Mouse (Mus musculus) stomach, embryonic 15.5 days (tissue): ENCODE data around the gene Polr2l. TPM values are rescaled to one million over a fixed set of nuclear protein-coding genes. Genes with fewer than 3 reads are reported as not detected.

ENCODE experiments used
- ATAC-seq: fragments of 200-750 bp; cut with Nextera tagmentation; 2 replicates; pipeline ENCODE4 v1.8.0; 2017; ENCODE audit warnings: low read depth, moderate number of reproducible peaks, moderate TSS enrichment; ENCODE audit not compliant: insufficient read depth, low FRiP score
- H3K27ac ChIP-seq: fragments of 300-500 bp; sonication (generic); 2 replicates; pipeline ENCODE4 v1.5.1; 2015; ENCODE audit warnings: mild to moderate bottlenecking, inconsistent platforms
- H3K27me3 ChIP-seq: fragments of 300-500 bp; sonication (generic); replicated peaks from 2 replicates; pipeline ENCODE4 v1.6.1; 2015; ENCODE audit warnings: inconsistent platforms
- H3K36me3 ChIP-seq: fragments of 300-500 bp; sonication (generic); 2 replicates; pipeline ENCODE4 v1.6.1; 2015; ENCODE audit warnings: inconsistent platforms
- H3K4me1 ChIP-seq: fragments of 300-500 bp; sonication (generic); 2 replicates; pipeline ENCODE4 v1.6.1; 2015; ENCODE audit warnings: inconsistent platforms
- H3K4me2 ChIP-seq: fragments of 300-500 bp; sonication (generic); 2 replicates; pipeline ENCODE4 v1.6.1; 2015; ENCODE audit warnings: mild to moderate bottlenecking, inconsistent platforms
- H3K4me3 ChIP-seq: fragments of 300-500 bp; sonication (generic); replicated peaks from 2 replicates; pipeline ENCODE4 v1.5.1; 2015; ENCODE audit warnings: inconsistent platforms
- H3K9ac ChIP-seq: fragments of 300-500 bp; sonication (generic); 2 replicates; pipeline ENCODE4 v1.6.1; 2015; ENCODE audit warnings: inconsistent platforms
- H3K9me3 ChIP-seq: fragments of 300-500 bp; sonication (generic); 2 replicates; pipeline ENCODE4 v1.6.1; 2016; ENCODE audit warnings: inconsistent platforms
- WGBS: fragments of 180-500 bp; shearing (Covaris S2); methylation state at CpG from one replicate; pipeline ENCODE4 v1.1.7; 2015; 5-methylcytosine and 5-hydroxymethylcytosine counted together
- polyA plus RNA-seq: library from polyadenylated mRNA; unstranded; fragments of >200 nt; fragmentation: Nextera tagmentation; extraction: Ambion mirVana; gene quantifications from 2 replicates; pipeline ENCODE4 v1.2.1, GENCODE M21; 2015

Polr2l gene
- polyA plus RNA-seq, 1 experiment from 2014 or later, result 71.6 TPM

DNA sequence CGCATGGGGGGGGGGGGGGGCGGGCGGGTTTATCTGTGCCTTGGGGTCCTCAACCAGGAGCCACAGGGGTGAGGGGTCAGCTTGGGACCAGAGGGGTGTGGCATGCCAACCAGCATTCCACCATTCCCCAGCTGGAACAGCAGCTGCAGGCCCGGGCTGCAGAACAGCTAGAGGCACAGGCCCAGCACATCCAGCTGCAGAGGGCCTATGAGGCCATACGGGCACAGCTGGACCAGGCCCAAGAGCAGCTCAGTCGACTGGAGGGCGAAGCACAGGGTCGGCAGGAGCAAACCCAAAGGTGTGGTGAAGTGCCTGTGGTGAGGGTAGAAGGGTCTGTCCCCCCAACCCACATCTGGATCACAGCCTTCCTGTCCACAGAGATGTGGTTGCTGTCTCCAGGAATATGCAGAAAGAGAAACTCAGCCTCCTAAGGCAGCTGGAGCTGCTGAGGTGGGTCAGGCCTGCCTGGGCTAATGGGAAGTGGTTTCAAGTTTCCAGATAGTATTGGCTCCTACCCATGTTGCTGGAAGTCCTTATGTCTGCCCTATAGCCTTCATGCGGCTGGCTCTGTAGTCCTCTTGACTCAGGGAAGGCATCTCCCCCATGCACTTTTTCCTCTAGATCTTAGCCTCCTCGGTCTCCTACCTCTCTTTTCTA, 9.4 kb downstream of the Polr2l start:
- H3K9ac ChIP-seq, result no peak overlapping the region
- peaks cover 64% of the 10 kb centered on the region for H3K4me1 ChIP-seq
- H3K4me2 ChIP-seq, result peak overlapping the region; percentile 48
- no peak overlapping the region; the same call in 1 of the 2 replicates for H3K4me3 ChIP-seq
- ATAC-seq, result no peak
- H3K27ac ChIP-seq, result no peak overlapping the region
- H3K27me3 ChIP-seq, result peaks cover 32% of the 10 kb centered on the region
- H3K36me3 ChIP-seq, result peaks cover 13% of the 10 kb centered on the region
- no peaks in the 10 kb centered on the region for H3K9me3 ChIP-seq
- 37% methylated on average over 10 of the region's 10 CpGs for WGBS

DNA sequence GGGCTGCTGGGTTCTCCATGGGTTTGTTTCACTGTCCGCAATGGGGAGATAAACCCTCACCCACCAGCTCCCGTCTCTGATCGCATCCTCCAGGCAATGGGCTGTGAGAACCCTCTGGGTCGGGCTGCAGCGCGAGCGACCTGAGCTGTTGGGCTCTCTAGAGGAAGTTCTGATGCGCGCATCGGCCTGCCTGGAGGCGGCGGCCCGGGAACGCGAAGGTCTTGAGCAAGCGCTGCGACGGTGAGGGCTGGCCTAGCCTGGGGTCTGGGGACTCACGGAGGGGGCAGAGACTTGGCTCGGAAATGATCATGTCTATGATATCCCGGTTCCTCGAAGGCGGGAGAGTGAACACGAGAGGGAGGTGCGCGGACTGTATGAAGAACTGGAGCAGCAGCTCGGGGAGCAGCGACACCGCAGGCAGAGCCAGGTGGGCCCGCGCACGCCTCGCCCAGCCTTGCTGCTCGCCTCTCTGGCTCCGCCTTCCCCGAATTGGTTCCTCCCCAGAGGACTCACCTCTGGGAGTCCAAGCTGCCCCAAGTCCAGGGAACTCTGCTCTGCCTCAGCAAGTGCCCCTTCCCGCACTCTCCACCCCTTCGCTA, 10.2 kb downstream of the Polr2l start:
- Histone ChIP-seq H3K4me3 (peak overlapping the region; percentile 20), H3K27ac (no peak overlapping the region), H3K9ac (0 out of 2 replicates have a peak overlapping the region, but pooled peaks have one; percentile 13), H3K36me3 (peaks cover 5% of the 10 kb centered on the region), H3K9me3 (no peaks in the 10 kb centered on the region), H3K4me2 (peak overlapping the region; percentile 48), H3K4me1 (peaks cover 71% of the 10 kb centered on the region), H3K27me3 (peaks cover 33% of the 10 kb centered on the region)
- ATAC-seq, result no peak
- 10% methylated on average over 38 of the region's 38 CpGs for WGBS

DNA sequence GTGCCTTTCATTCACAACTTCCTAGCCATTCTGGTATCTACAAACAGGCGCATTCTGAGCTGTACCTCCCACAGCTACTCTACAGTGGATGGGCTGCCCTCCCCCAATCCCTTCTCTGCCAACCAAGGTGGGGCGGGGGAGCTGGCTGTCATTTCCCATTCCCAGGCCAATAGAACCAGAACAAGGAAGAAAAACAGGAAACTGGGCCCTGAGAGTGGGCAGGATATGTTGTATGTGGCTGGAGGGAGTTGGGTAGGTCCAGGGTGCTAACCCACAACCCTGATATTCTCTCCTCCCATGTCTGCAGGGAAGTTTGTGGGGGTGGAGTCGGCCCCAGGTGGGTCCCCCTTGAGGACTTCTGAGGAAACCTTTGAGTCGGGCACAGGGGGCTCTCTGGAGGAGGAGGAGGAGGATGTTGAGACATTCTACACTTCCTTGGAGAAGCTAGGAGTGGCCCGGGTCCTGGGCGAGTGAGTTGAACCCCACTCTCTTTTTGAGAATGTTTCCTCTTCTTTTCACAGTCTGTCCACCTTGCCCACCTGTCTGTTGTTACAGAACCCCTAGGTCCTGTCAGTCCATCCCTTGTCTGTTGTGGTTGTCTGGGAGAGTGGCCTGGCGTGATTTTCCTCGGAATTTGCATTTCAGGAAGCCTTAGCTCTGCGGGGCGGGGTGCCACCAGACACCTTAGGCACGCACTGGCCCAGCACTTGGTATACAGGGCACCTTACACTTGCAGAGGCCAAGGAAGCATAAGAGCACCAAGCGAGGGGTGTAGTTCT, 10.9 kb downstream of the Polr2l start:
- no peaks in the 10 kb centered on the region for H3K9me3 ChIP-seq
- H3K27me3 ChIP-seq, result peaks cover 38% of the 10 kb centered on the region
- H3K27ac ChIP-seq, result peak overlapping the region; percentile 4; the same call in 1 of the 2 replicates
- 43% methylated on average over 12 of the region's 12 CpGs for WGBS
- no peak for ATAC-seq
- H3K9ac ChIP-seq, result no peak overlapping the region
- peaks cover 69% of the 10 kb centered on the region for H3K4me1 ChIP-seq
- 0 out of 2 replicates have a peak, but pooled peaks cover 2% of the 10 kb centered on the region for H3K36me3 ChIP-seq
- H3K4me2 ChIP-seq, result peak overlapping the region; percentile 48
- peak overlapping the region; percentile 20 for H3K4me3 ChIP-seq

DNA sequence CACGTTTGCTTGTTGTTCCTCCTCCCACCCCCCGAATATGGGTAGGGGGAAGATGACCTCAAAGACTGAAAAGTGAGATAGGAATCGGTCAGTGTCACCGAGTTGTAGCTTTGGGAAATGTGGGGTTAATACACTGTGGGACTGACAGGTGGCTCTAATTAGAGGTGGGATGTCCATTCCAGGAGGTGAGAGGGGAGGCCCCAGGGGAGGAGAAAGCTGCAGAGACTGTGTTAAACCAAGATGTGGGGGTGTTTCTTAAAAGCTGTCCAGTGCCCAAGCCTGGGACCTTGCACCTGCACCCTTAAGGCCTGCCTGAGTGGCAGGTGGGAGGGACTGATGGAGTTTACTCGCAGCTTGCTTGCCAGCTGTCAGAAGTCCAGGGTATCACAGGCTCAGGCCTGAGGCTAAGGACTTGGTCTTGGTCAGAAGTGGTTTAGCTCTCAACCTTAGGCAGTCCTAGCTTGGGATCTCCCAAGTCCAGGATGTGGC, 12.6 kb downstream of the Polr2l start:
- peaks cover 38% of the 10 kb centered on the region for H3K27me3 ChIP-seq
- peak; percentile 8; the same call in 1 of the 2 replicates for ATAC-seq

DNA sequence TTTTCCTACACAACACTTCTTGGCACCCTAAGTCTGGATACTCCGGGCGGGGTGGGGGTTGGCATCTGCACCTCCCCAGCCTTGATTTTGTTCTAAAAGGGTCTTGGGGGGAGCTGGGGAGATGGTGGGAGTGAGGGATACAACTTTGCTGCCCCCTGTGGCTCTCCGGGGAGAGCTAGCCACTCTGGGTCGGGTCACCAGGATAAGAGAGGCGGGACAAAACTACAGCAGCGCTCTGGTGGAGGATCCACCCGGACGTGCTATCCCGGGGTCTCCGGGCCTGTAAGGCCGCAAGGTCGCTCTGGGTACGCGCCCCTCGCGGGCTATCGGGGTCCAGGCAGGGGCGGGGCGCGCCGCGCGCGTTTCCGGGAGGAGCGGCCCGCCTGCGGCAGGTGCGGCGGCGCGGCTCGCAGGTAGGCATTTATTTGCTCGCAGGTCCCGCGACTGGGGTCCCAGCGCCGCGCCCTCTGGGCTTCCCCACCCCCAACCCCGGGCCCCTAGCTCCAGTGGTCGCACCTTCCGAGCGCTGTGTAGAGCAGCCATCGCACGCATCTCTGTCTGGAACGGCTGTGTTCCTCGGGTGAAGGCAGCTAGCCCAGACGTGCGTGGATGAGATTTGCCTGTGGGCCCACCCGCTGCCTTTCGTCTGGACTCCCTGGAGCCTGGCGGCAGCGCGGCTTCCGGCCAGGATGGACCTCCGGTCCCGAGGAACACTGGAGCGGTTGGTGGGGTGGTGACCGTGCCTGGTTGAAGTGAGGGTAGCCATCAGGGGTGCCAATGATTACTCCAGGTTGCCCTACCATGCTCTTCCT, 13.2 kb downstream of the Polr2l start:
- no peak; the same call in 1 of the 2 replicates for ATAC-seq
- H3K9me3 ChIP-seq, result no peaks in the 10 kb centered on the region
- WGBS, result 3% methylated on average over 59 of the region's 59 CpGs
- peak overlapping the region; percentile 37 for H3K9ac ChIP-seq
- H3K4me2 ChIP-seq, result peak overlapping the region; percentile 82
- H3K4me3 ChIP-seq, result peak overlapping the region; percentile 46
- 0 out of 2 replicates have a peak, but pooled peaks cover 4% of the 10 kb centered on the region for H3K36me3 ChIP-seq
- peak overlapping the region; percentile 33; the same call in 1 of the 2 replicates for H3K27ac ChIP-seq
- H3K27me3 ChIP-seq, result peaks cover 38% of the 10 kb centered on the region
- peaks cover 54% of the 10 kb centered on the region for H3K4me1 ChIP-seq

More for the DNA sequence above, 12.6 kb downstream of the Polr2l start:
- Histone ChIP-seq H3K27ac (peak overlapping the region; percentile 33), H3K36me3 (0 out of 2 replicates have a peak, but pooled peaks cover 4% of the 10 kb centered on the region), H3K4me2 (peak overlapping the region; percentile 82), H3K4me1 (peaks cover 57% of the 10 kb centered on the region), H3K4me3 (peak overlapping the region; percentile 46), H3K9ac (0 out of 2 replicates have a peak overlapping the region, but pooled peaks have one; percentile 37), H3K9me3 (no peaks in the 10 kb centered on the region)
- 22% methylated on average over 5 of the region's 5 CpGs for WGBS

DNA sequence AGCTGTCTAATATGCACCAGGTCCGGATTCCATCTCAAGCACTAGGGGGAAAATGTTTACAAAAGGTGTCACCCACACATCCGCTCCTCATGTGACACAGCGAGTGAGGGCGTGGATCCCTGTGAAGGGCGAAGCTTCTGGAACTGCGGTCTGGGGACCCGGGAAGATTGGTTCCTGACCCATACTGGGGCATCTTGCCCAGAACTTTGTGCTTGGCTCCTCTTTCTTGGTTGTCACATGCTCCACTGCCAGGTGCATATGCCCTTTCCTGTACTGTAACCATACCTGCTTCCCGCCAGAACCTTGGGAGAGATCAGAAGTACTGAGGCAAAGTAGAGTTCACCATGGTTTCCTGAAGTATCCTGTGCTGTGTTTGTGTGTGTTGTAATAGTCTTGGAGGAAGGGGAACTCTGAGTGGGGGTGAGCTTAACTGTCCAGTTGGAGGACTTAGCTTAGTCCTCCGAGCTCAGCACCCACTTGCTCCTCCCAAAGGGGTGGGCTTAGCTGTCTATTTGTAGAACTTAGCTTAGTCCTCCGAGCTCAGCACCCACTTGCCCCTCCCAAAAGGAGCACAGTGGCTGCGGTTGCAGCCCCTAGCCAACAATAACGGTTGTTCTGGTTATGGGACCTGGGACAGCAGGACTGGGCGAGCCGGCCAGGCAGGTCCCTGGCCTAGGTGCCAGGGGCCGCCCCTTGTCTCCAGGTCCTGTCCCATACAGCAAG, 14.4 kb downstream of the Polr2l start, which contains the start of gene Cracr2b:
Cracr2b (plus strand) TSS at position 704 of the 723 bp plus-strand sequence.
- H3K36me3 ChIP-seq, result 0 out of 2 replicates have a peak, but pooled peaks cover 4% of the 10 kb centered on the region
- H3K4me3 ChIP-seq, result peak within 1 kb of the TSS; percentile 46
- no peaks in the 10 kb centered on the region for H3K9me3 ChIP-seq
- peaks cover 56% of the 10 kb centered on the region for H3K4me1 ChIP-seq
- H3K27ac ChIP-seq, result peak within 1 kb of the TSS; percentile 33; the same call in 1 of the 2 replicates
- no peak for ATAC-seq
- peaks cover 38% of the 10 kb centered on the region for H3K27me3 ChIP-seq
- peak within 1 kb of the TSS; percentile 37 for H3K9ac ChIP-seq
- WGBS, result 52% methylated on average over 15 of the region's 15 CpGs
- H3K4me2 ChIP-seq, result peak within 1 kb of the TSS; percentile 82

DNA sequence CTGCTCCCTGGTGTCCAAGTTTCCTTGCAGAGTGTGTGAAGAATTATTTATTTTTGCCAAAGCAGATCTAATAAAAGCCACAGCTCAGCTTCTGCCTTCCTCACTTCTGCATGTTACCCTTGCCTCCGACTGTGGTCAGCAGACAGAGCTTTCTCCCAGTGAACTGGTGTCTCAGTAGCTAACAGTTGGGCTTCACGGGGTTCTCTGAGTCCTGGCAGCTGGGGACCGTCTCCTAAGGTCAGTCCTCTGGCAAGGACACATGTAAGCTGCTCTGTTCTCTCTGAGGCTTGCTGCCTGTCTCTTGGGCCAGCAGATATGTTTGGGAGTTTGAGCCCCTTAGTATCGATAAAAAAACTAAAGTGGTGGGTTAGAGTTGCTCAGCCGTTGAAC, 14.9 kb downstream of the Polr2l start:
- H3K27ac ChIP-seq, result no peak overlapping the region
- no peak overlapping the region for H3K4me2 ChIP-seq
- no peak for ATAC-seq
- H3K9ac ChIP-seq, result no peak overlapping the region
- H3K4me3 ChIP-seq, result no peak overlapping the region
- H3K9me3 ChIP-seq, result no peaks in the 10 kb centered on the region
- 0 out of 2 replicates have a peak, but pooled peaks cover 4% of the 10 kb centered on the region for H3K36me3 ChIP-seq
- 41% methylated on average over 5 of the region's 5 CpGs for WGBS
- H3K4me1 ChIP-seq, result peaks cover 52% of the 10 kb centered on the region
- H3K27me3 ChIP-seq, result peaks cover 37% of the 10 kb centered on the region

DNA sequence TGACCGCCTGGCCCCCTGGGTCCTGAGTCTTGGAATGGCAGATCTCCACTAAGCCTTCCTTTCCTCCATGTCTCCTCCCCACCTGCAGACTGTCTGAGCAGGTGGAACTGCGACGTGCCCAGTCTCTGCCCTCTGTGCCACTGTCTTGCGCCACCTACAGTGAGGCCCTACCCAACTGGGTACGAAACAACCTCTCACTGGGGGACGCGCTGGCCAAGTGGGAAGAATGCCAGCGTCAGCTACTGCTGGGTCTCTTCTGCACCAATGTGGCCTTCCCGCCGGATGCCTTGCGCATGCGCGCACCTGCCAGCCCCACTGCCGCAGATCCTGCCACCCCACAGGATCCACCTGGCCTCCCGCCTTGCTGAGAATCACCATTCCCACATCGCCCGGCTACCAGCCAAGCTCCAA, 15.6 kb downstream of the Polr2l start:
- WGBS, result 87% methylated on average over 17 of the region's 17 CpGs

DNA sequence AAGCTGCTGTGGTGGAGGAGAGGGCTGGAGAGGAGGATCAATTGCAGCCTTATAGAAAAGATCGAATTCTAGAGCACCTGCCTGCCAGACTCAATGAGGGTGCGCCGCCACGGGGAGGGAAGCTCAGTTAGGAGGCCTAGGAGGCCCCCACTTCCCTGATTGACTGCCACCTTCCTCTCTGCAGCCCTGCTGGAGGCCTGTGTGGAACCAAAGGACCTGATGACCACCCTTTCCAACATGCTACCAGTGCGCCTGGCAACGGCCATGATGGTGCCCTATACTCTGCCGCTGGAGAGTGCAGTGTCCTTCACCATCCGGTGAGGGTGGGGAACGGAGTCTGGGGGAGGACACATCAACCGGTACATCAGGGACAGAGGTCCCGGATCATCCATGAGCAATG, 16.3 kb downstream of the Polr2l start:
- Histone ChIP-seq H3K9ac (no peak overlapping the region), H3K4me2 (no peak overlapping the region), H3K27me3 (peaks cover 24% of the 10 kb centered on the region), H3K27ac (no peak overlapping the region), H3K36me3 (0 out of 2 replicates have a peak, but pooled peaks cover 4% of the 10 kb centered on the region), H3K4me3 (no peak overlapping the region), H3K9me3 (no peaks in the 10 kb centered on the region), H3K4me1 (peaks cover 47% of the 10 kb centered on the region)
- no peak for ATAC-seq
- 88% methylated on average over 11 of the region's 11 CpGs for WGBS

More for the DNA sequence above, 15.6 kb downstream of the Polr2l start:
- Histone ChIP-seq H3K4me2 (no peak overlapping the region), H3K9me3 (no peaks in the 10 kb centered on the region), H3K27ac (no peak overlapping the region), H3K9ac (no peak overlapping the region), H3K4me1 (peaks cover 50% of the 10 kb centered on the region), H3K27me3 (peaks cover 30% of the 10 kb centered on the region), H3K4me3 (no peak overlapping the region), H3K36me3 (0 out of 2 replicates have a peak, but pooled peaks cover 4% of the 10 kb centered on the region)
- no peak for ATAC-seq

DNA sequence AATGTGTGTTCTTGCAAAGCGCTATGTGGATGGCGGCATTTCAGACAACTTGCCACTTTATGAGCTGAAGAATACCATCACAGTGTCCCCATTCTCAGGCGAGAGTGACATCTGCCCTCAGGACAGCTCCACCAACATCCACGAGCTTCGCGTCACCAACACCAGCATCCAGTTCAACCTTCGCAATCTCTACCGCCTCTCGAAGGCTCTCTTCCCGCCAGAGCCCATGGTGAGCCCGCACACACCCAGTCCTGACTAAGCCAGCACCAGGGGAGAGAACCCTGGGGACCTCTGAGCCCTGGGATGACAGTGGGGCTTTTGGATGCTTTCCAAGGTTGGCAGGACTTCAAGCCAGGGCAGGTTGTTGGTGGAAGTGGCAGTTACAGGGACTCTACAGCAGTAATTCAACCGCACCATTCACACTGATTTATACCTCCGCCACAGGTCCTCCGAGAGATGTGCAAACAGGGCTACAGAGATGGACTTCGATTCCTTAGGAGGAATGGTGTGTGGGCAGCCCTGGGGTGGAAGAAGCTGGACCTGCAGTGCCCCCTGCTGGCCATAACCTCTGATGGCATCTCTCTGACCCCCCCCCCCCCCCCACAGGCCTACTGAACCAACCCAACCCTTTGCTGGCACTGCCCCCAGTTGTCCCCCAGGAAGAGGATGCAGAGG, 16.8 kb downstream of the Polr2l start:
- Histone ChIP-seq H3K4me3 (no peak overlapping the region), H3K4me1 (peaks cover 42% of the 10 kb centered on the region), H3K27me3 (peaks cover 20% of the 10 kb centered on the region), H3K9me3 (no peaks in the 10 kb centered on the region), H3K36me3 (0 out of 2 replicates have a peak, but pooled peaks cover 4% of the 10 kb centered on the region), H3K4me2 (no peak overlapping the region), H3K27ac (no peak overlapping the region), H3K9ac (no peak overlapping the region)
- ATAC-seq, result no peak
- WGBS, result 78% methylated on average over 15 of the region's 15 CpGs
